Mouse (Mus musculus) liver, adult 2 months (tissue): Measurements from ENCODE around the gene Srm.

ENCODE experiments used
- CTCF ChIP-seq: fragments of 200-500 bp; IDR thresholded peaks from 2 replicates; pipeline ENCODE4 v1.5.1; 2011; ENCODE audit warnings: low read depth, low read length, control low read depth
- POLR2A ChIP-seq: fragments of 200-500 bp; IDR thresholded peaks from 2 replicates; pipeline ENCODE4 v1.6.1; 2011; ENCODE audit warnings: low read length, control low read depth; ENCODE audit not compliant: insufficient read depth; ENCODE audit errors: extremely low read depth

DNA sequence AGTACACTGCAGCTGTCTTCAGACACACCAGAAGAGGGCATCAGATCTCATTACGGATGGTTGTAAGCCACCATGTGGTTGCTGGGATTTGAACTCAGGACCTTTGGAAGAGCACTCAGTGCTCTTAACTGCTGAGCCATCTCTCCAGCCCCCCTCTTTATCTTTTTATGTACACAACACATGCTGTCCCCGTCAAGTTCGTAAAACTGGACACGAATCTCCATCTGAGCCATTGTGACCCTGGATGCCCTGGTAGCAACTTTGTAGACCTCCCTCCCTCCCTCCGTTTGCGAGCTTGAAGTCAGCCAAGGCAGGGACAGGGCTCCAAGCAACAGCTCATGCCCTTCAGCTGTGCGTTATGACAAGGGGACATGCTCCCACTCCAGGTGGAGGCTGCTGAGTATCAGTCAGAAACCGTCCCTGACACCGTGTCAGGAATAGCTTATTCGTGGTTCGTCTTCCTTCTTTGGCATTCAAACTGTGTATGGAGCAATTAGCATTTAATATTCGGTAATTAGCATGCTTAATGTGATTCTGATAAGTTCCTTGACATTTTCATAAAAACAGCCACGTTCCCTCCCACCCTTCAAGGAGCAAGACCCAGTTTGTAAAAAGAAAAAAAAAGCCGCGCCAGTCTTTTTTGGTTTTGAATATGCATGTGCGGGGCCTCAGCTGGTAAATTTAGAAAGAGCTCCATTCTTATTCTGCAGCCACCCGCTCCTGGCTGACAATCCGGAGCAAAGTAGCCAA, 707 bp upstream of the Srm start:
- TF ChIP-seq CTCF = no peak
- no peak for TF ChIP-seq POLR2A
